Mouse (Mus musculus): ENCODE measurements around the gene Sh3pxd2a.
A peak's percentile ranks its signal among the peaks of the same experiment; 100 is the strongest.

The Sh3pxd2a gene

GRCm38 (mm10) chr19:47366576-47366975 is 97.6 kb downstream of the Sh3pxd2a start:
- DNase-seq = peak; percentile 31

DNA sequence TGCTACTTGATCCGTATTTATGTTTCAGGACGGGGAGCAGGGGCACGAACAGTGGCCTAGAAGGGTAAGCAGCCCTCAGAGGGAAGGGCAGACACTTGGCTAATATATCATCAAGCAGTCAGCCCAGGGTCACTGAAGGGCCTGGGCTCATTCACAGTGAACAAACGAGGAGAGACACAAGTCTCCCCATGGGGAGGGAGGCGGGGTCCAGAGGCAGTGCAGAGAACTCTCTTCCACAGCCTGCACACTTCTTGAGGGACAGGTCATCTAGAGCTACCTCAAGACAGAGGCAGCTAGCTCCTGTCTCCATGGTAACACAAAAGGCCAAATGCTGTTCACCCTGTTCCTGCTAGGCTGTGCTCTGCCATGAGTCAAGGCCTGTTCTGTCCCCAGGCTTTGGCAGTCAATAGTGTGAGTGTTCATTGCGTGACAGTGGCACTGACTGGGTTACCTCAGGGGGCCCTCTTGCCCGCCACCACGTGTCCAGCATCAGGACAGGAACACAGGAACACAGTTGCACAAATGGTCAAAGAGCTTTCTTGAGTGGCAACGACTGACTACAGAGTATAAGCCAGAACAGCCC is 101.0 kb downstream of the Sh3pxd2a start:
- DNase-seq = no peak

- no peak for DNase-seq
Observed at GRCm38 (mm10) chr19:47360921-47361320, 103.3 kb downstream of the Sh3pxd2a start.

GRCm38 (mm10) chr19:47360017-47360416 is 104.2 kb downstream of the Sh3pxd2a start:
- no peak for DNase-seq

GRCm38 (mm10) chr19:47359166-47359931 is 104.9 kb downstream of the Sh3pxd2a start:
- no peak for DNase-seq

GRCm38 (mm10) chr19:47357297-47357696 is 106.9 kb downstream of the Sh3pxd2a start:
- no peak for DNase-seq

GRCm38 (mm10) chr19:47356188-47356857 is 107.9 kb downstream of the Sh3pxd2a start:
- DNase-seq = peak; percentile 92

- peak; percentile 48 for DNase-seq
Observed at GRCm38 (mm10) chr19:47354456-47354855, 109.7 kb downstream of the Sh3pxd2a start.

DNA sequence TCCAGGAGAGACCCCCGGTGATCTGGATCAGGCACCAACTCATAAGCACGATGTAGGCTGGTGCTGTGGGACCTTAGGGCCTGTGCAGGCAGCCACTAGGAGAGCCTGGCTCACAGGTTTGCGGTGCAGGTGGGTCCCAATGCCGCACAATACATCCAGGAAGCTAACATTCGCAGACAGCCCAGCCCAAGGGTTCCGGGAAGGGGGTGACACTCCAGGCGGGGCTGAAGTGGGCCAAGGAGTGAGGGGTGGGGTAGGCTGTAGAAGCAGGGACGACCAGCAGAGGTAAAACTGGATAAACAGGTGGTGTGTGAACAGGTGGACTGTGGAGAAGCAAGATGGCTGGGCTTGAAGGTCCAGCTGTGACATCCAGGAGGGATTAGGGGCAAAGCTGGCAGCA is 115.2 kb downstream of the Sh3pxd2a start:
- no peak for DNase-seq

GRCm38 (mm10) chr19:47348395-47349016 is 115.7 kb downstream of the Sh3pxd2a start:
- DNase-seq = no peak

- no peak for DNase-seq
Observed at GRCm38 (mm10) chr19:47347021-47347643, 117.1 kb downstream of the Sh3pxd2a start.

DNA sequence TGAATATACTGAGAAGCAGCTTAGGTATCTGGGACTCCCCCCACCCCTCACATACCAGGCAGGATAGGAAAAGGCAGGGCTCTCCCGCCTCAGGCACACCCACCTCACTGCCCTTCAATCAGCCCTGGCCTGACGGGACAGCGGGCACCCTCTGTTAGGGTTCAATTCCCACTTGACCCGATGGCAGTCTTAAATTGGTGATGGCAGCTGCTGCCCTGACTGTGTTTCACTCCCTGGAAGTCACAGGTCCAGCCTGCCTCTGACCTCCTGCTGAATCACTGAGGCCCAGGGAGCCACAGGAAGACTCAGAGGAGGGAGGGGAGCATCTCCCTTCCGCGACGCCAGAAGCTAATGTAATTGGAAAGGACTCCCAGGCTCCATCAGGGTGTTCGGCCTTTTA is 117.6 kb downstream of the Sh3pxd2a start:
- DNase-seq = no peak

DNA sequence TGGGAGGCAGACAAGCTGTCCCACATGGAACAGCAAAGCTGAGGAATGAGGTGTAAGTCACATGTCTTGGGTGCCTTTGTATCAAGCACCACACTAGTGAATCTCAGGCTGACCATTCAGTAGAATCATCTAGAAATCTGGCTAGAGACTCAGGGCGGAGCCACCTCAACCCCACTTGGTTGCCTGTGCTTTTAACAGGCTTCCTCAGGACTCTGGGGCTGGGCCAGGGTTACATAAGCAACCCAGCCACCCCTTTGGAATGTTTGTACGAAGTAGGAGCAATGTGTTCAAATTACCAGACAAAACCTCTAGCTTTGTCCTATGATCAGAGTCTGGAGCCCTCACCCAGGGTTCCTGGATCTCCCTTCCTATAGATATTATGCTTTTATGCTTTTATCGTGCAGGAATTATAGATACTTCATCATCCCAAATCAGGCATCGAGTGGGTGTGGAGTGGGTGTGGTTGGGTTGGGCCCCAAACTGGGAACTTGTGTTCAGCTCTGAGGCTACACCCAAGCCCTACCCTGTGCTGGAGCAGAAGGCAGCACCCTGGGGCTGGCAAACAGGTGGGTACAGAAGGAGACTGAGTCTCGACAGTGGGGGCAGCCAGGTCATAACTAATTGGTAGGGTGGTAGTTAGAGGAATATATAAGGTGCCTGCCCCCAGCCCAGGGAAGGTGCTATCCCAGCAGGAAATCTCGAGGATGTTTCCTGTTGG is 118.2 kb downstream of the Sh3pxd2a start:
- no peak for DNase-seq

DNA sequence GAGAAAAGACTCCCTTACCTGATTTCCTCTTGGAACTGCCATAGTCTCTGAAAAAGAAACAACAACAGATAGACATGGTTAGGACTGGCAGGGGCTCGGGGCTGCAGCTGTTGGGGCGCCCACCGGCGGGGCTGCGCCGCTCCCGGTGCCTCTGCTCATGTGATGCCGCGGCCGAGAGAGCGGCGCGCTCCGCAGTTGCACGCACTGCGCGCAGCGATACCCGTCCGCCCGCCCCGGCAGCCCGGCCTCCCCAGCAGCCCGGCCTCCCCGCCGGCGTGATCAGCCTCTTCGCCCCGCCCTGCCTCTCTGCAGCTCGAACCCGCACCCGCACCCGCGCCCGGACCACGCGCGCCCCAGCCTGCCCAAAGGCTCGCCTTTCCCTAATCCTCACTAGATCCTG is 120.8 kb downstream of the Sh3pxd2a start:
- no peak for DNase-seq

DNA sequence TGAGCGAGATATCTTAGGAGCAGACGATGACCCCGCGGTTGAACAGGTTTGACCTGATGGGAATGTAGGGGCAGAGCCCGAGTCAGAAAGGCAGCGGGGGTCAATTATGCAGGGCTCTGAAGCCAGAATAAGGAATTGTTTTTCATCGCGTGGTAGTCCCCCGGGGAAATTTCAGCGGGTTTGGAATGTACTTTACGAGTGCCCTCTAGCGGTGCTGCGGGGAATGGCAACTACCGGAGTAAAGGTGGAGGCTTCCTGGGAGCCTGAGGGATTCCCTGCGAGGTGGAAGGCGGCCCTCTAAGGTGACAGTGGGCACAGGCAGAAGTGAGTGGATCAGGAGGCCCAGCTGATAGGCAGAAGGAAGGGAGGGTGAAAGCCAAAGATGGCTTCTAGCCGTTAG is 125.0 kb downstream of the Sh3pxd2a start:
- DNase-seq = peak; percentile 92

GRCm38 (mm10) chr19:47338396-47339164 is 125.6 kb downstream of the Sh3pxd2a start:
- DNase-seq = no peak

DNA sequence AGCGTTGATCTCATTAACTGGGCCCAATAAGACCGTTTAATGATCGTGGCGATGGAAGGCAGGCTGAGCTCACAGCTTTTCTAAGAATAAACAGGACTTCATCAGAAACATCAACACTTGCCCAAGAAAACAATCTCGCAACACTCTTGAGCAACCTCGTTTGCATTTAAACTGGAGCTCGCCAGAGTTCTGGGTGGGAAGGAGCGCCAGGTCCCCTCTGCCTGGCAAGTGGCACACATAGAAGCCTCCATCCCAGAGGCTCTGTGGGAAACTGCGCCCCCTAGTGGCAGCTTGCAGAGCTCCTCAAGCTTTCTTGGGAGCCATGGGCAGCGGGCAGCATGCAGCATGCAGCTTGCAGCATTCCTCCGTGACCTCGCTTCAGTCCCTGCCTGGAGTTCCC is 126.5 kb downstream of the Sh3pxd2a start:
- peak; percentile 99 for DNase-seq

- DNase-seq = no peak
Observed at GRCm38 (mm10) chr19:47337191-47337590, 127.0 kb downstream of the Sh3pxd2a start.

GRCm38 (mm10) chr19:47335262-47335661 is 128.9 kb downstream of the Sh3pxd2a start:
- DNase-seq = no peak

DNA sequence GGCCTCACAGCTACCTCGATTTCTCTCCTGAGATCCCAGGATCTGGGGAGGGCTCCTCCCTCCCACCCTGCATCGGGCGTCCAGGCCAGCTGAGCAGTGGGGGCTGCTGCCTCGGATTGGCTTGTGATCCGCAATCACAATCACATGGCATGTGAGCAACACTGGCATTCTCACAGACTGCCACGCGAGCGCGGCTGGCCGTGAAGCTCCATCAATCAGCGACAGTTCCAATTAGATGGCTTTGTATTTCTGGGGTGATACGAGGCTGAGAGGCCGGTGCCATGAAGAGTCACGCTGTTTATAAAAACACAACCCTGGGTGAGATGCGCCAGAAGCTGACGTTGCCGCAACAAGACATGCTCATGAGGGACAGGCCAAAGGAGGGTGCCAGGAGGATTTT is 129.5 kb downstream of the Sh3pxd2a start:
- DNase-seq = no peak

GRCm38 (mm10) chr19:47330743-47331227 is 133.4 kb downstream of the Sh3pxd2a start:
- DNase-seq = no peak
